Mouse (Mus musculus) retina, postnatal 7 days (tissue): ENCODE measurements around the gene Bcdin3d.

Experiments used
- DNase-seq: peaks from one replicate; pipeline ENCODE4 v3.0.0-alpha.2; 2012; ENCODE audit warnings: low read depth, low spot score

Bcdin3d gene

DNA sequence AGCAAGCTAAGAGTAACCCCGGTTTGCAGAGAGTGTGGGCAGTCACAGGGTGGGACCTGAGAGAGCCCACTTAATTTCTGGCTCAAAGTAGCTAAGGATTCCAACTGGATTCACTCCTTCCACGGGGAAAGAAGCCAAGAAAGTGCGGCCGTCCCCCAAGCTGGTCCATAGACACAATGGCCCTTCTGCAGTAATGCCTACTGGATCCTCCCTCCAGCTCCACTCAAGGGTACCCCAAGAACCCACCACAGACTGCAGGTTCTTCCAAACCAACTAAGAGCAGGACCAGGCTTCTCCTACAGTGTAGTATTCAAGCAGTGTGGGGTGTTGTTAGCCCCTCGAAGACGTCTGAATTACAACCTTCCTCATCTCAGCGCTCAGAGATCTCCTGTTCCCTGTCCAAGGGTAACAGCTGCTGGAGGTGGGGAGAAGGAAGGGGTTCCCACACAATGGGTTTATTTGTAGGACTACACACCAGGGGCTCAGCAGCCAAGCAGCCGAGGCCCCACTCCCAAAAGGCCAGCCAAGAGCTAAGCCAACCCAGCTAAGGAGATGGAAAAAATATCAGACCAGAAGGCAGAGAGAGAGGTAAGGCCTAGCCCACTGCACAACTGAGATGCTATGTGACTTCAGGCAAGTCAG, 33.6 kb downstream of the Bcdin3d start:
- no peak for DNase-seq

GRCm38 (mm10) chr15:99440112-99440815, 34.3 kb downstream of the Bcdin3d start:
- no peak for DNase-seq

GRCm38 (mm10) chr15:99438966-99439698, 35.4 kb downstream of the Bcdin3d start:
- DNase-seq, result no peak

DNA sequence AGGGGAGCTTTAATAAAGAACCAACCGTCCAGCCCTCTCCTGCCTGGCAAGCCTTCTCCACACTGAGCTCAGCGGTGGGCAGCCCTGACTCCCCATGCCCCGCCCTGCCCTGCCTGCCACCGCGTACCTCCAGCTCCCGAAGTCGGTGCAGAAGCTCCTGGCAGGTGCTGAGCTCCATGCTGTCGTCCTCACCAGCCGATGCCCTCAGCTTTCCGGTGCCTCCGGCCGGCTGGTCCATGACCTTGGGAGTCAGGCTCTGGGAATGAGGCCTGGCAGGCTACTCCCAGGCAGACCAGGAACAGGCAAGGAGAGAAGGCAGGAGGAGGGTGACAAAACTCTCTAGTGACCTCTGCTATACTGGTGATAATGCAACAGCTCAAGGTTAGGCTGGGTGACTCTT, 40.6 kb downstream of the Bcdin3d start:
- no peak for DNase-seq

- DNase-seq, result no peak
Observed at GRCm38 (mm10) chr15:99433081-99433718, 41.3 kb downstream of the Bcdin3d start.

DNA sequence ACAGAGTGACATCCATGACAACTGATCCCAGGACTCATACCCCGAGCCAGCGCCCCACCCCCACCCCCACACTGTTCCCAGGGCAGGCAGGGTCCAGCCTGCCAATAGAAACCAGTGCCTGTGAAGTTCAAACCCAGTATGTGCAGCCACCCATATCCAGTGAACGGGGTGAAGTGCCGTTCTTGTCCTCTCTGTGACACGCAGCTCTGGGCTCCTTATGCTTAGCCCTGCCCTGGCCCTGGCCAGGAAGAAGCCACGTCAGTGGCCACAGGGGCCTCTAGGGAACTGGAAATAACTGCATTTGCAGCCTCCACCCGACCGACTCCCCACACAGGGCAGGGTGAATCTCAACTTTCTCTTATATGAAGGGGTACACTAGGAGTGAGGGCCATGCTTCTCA, 42.6 kb downstream of the Bcdin3d start:
- DNase-seq, result no peak

DNA sequence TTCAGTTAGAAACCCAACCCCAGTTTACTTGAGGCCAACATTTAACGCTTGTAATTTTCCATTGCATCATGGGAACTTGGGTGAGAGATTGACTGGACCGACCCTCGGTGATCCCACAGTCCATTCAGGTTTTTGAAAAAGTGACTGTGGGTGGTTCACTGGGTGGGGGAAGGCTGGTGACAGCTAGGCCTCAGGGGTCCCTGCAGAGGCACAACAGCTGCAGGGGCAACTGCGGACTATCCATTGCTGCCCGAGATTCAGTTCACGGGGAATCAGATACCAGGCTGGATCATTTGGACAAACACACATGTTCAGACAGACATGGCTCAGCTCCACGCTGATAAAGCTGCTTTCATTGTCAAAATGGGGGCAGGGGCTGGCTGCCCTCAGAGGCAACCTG, 43.0 kb downstream of the Bcdin3d start:
- no peak for DNase-seq

DNA sequence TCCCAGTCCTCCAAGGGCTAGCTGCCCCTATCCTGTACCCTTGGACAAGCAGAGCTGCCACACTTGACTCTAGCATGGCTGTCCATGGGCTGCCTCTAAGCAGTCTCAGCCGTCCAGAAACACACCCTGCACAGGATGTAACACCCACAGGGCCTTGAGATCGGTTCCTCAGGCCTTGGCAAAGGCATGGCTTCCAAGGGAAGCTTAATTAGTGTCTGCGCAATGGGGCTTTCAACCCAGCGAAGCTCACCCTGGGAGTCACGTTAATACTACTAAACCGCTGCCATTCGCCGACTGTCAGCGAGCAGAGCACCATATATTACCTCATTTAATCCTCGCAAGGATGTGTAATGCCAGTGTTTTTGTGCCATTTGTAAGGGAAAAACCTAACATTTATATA, 43.5 kb downstream of the Bcdin3d start:
- DNase-seq, result no peak

DNA sequence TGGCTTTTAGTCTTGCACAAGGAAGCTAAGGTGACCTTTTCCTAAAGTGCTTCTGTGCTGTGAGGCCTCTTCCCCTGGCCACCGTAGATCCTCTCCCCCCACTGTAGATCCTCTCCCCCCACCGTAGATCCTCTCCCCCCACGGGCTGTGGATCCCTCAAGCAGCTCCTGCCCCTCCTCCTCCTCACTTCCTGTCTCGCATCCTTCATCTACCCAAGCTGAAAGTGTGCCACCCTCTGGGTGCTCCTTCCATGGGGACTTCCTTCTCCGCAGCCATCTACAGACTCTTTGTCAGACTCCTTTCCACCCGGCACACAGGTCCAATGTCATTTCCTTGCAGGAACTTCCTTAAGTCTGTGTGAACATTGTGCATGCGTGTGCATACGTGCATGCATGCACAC, 44.1 kb downstream of the Bcdin3d start:
- DNase-seq, result no peak

DNA sequence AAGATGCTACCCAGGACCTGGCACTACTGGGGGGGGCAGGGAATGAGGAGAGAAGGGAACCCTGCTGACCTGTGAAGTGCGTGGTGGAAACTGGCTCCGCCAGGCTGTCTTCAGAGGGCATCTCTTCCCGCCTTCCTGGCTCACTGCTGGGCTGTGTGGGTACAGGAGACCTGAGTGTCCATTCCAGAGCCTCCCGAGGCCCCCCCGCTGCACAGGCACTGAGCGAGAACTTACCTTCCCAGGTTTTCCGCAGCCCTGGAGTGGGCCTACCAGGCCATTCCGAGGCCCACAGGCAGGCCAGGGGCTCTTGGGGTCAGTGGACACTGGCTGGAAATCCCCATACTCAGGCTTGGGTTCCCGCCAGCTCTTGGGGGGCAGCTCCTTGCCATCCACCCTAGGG, 50.6 kb downstream of the Bcdin3d start:
- DNase-seq, result no peak

GRCm38 (mm10) chr15:99423131-99423530, 51.4 kb downstream of the Bcdin3d start:
- DNase-seq, result no peak

DNA sequence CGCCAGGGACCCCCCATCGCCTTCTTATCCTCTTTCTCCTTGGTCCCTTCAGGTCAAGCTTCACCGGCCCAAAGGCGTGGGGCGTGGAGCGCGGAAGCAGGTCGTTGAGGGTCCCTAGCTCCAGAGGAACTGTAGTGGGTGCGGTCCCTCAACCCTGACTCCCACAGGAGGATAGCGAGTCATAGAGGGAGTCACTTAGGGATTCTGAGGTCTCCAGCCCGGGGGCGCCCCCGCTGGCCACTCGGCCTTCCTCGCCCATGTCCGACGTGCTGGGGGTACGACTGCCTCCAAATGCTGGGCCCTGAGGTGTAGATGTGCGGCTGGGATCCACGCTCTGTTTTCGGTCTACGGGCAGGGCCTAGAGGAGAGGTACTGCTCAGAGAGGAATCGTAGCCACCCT, 52.0 kb downstream of the Bcdin3d start:
- DNase-seq, result no peak

- no peak for DNase-seq
Observed at GRCm38 (mm10) chr15:99421676-99422075, 52.9 kb downstream of the Bcdin3d start.

DNA sequence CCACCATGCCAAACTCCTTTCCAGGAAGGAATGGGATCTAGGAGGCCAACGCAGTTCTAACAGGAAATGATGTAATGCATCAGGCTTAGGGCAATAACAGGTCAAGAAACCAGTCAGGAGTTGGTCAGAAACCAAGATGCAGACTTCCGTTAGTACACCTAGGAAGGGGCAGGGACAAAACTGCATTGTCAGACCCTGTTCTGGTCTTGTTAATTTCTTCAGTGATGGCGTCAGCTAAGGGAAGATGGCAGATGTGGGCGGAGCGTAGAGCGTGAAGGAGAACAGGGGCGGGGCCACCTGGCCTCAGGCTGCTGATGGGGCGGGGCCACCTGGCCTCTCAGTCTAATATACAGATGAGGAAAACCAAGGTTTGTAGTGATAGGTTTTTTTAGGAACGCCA, 53.4 kb downstream of the Bcdin3d start:
- no peak for DNase-seq

- DNase-seq, result no peak
Observed at GRCm38 (mm10) chr15:99420521-99421014, 54.0 kb downstream of the Bcdin3d start.

DNA sequence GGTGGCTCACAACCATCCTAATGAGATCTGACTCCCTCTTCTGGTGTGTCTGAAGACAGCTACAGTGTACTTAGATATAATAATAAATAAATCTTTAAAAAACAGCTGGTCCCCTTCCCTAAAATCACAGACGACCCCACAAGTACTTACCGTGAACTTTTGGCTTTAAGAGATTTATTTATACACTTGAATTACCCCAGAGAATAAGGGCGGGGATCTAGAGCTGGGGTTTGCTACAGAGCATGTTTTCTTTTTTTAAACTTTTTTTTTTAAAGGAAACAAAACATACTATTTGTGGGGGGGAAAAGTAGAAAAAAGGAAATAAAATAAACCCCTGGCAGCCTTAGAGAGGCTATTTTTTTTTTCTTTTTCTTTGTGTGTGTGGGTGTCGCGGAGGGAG, 54.4 kb downstream of the Bcdin3d start:
- no peak for DNase-seq
